Mouse (Mus musculus): ENCODE results near the gene Slc38a2. TPM values are rescaled to one million over a fixed set of nuclear protein-coding genes. Genes with fewer than 3 reads are reported as not detected.
A peak's percentile ranks its signal among the peaks of the same experiment; 100 is the strongest.

The Slc38a2 gene
- polyA plus RNA-seq, 1 experiment, result 136 TPM

DNA sequence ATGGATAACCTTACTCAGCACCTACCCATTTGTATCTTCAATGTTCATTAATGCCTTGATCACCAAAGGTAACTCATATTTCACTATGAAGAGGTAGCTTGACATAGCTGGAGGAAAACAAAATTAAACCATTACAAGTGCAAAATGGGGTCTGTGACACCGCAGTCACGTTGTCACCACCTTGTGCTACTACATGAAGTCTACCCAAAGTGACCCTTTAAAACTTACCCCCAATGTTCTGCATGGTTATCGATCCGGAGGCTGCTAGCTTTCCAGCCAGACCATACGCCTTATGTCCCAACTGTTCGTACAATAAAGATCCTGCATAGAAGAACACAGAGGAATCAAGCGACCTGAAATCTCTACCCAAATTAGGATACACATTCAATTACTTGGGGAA is 4.5 kb downstream of the Slc38a2 start:
- no peak for DNase-seq (ENCODE audit: low read depth)
- TF ChIP-seq POLR2A (IDR thresholded peaks at IDR 0.05; ENCODE audit: borderline replicate concordance, extremely low read depth, insufficient read depth, insufficient read length, poor library complexity, severe bottlenecking), result no peak
- TF ChIP-seq CTCF (IDR thresholded peaks at IDR 0.05; ENCODE audit: borderline replicate concordance, extremely low read depth, insufficient read depth, insufficient read length), result no peak

DNA sequence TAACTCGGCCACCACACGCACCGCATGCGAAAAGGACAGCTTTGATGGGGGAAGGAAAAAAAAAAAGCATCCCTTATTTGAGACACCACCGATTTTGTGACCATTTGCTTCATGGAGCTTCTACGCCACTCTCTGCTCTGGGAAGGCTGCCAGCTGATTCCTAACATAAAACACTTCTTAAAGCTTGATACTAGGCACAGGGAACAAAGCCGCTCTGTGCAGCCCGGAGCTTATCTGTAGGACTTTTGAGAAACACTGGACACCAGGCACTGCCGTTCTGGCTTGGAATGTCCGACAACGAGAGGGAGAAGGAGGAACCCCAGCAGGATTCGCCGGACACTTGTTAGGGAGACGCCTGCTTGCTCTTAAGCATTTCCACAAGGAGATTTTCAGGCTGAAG is 5.8 kb downstream of the Slc38a2 start:
- TF ChIP-seq CTCF (IDR thresholded peaks at IDR 0.05; ENCODE audit: borderline replicate concordance, extremely low read depth, insufficient read depth, insufficient read length) (no peak), POLR2A (IDR thresholded peaks at IDR 0.05; ENCODE audit: borderline replicate concordance, extremely low read depth, insufficient read depth, insufficient read length, poor library complexity, severe bottlenecking) (no peak)

GRCm38 (mm10) chr15:96692401-96692800 is 7.1 kb downstream of the Slc38a2 start:
- DNase-seq (ENCODE audit: low read depth), result no peak
- TF ChIP-seq CTCF (IDR thresholded peaks at IDR 0.05; ENCODE audit: borderline replicate concordance, extremely low read depth, insufficient read depth, insufficient read length) (no peak), POLR2A (IDR thresholded peaks at IDR 0.05; ENCODE audit: borderline replicate concordance, extremely low read depth, insufficient read depth, insufficient read length, poor library complexity, severe bottlenecking) (no peak)

More for the DNA sequence above, 5.8 kb downstream of the Slc38a2 start:
- peak; percentile 73 for DNase-seq (ENCODE audit: low read depth)

DNA sequence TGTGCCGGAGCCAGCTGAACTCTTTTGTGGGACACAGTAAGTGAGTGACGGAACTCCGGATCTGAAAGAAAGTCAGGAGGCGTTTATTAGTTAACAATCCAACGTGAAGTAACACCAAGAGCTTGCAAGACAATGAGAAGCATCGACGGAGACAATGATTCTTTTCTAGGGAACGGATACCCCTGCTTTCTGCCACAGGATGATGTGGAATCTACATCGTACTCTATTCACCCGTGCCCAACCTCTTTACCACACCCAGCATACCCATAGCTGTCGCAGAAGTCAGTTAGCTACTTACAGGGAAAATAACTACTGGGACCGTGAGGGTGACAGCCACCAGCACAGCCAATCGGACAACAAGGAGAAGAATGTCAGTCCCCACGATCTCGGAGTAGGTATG is 8.1 kb downstream of the Slc38a2 start:
- TF ChIP-seq POLR2A (IDR thresholded peaks at IDR 0.05; ENCODE audit: borderline replicate concordance, extremely low read depth, insufficient read depth, insufficient read length, poor library complexity, severe bottlenecking) (no peak), CTCF (IDR thresholded peaks at IDR 0.05; ENCODE audit: borderline replicate concordance, extremely low read depth, insufficient read depth, insufficient read length) (no peak)
- DNase-seq (ENCODE audit: low read depth), result no peak

DNA sequence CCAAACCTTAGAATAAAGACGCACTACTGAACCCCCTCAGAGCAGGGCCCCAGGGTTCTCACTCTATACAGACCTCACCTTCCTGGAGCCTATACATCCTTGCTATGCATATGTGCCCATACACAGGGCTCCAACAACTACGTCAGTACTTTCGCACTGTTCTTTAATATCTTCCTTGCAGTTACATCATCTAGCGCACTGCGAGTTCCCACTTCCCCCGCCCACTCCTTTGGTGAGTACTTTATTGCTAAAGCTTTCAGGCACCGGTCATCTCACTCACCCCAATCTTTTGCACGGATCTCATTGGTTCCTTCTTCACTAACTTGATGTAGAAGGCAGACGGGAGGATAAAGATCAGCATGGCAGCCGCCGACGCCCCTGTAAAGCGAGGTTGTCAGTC is 8.7 kb downstream of the Slc38a2 start:
- no peak for DNase-seq (ENCODE audit: low read depth)
- TF ChIP-seq CTCF (IDR thresholded peaks at IDR 0.05; ENCODE audit: borderline replicate concordance, extremely low read depth, insufficient read depth, insufficient read length) (no peak), POLR2A (IDR thresholded peaks at IDR 0.05; ENCODE audit: borderline replicate concordance, extremely low read depth, insufficient read depth, insufficient read length, poor library complexity, severe bottlenecking) (no peak)

DNA sequence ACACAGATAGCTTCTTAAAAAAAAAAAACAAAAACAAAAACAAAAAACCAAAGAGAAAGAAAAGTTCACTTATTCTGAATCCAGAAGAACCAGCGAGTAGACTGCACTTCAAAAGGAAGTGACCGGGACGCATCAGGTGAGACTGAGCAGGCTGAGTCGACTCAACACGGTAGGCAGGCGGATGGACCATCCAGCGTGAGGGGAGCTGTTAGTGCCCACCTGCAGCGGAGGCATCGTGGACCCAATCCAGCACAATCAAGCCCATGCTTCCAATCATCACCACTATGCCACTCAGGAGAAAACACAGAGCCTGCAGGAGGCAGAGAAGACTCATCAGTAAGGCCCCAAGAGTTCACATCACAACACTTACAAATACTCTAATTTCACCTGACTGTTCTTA is 9.6 kb downstream of the Slc38a2 start:
- DNase-seq (ENCODE audit: low read depth), result no peak
- TF ChIP-seq POLR2A (IDR thresholded peaks at IDR 0.05; ENCODE audit: borderline replicate concordance, extremely low read depth, insufficient read depth, insufficient read length, poor library complexity, severe bottlenecking) (no peak), CTCF (IDR thresholded peaks at IDR 0.05; ENCODE audit: borderline replicate concordance, extremely low read depth, insufficient read depth, insufficient read length) (no peak)

GRCm38 (mm10) chr15:96688784-96689318 is 10.7 kb downstream of the Slc38a2 start:
- no peak for DNase-seq (ENCODE audit: low read depth)
- TF ChIP-seq CTCF (IDR thresholded peaks at IDR 0.05; ENCODE audit: borderline replicate concordance, extremely low read depth, insufficient read depth, insufficient read length) (no peak), POLR2A (IDR thresholded peaks at IDR 0.05; ENCODE audit: borderline replicate concordance, extremely low read depth, insufficient read depth, insufficient read length, poor library complexity, severe bottlenecking) (no peak)

DNA sequence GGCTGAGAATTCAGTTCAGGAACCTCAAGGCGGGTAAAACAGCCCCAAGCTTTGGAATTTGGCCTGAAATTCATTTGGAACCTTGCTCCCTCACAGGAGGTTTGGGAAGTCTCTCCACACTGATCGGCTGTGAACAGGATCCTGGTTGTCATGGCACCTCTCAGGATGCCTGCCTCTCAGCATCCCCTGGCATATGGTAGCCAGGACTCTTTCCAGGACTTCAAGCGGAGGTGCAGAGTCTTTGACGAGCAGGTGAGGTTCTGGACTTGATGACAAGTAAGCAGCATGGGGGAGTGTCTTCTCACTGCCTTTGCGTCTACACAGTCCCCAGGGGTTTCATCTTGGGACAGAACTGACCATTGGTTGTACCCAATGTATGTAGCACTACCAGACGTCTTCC is 11.5 kb downstream of the Slc38a2 start:
- DNase-seq (ENCODE audit: low read depth), result no peak
- TF ChIP-seq CTCF (IDR thresholded peaks at IDR 0.05; ENCODE audit: borderline replicate concordance, extremely low read depth, insufficient read depth, insufficient read length), result no peak
- no peak for TF ChIP-seq POLR2A (IDR thresholded peaks at IDR 0.05; ENCODE audit: borderline replicate concordance, extremely low read depth, insufficient read depth, insufficient read length, poor library complexity, severe bottlenecking)

DNA sequence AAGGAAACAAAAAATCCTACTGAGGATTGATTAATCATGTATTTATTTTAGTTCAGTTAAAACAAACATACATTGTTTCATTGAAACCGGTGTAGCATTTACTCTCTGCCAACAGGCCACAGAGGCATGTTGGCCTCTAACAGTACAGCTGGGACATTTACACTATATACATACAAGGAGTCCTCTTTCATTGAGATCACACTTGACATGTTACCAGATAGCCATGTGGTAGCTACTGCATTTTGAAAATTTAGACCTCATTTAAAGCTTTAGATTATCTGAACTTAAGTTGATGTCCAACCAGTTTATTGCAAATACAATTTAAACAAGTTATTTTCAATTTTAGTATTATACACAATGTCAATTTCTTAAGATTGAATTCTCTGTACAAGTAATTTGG is 12.2 kb downstream of the Slc38a2 start:
- TF ChIP-seq CTCF (IDR thresholded peaks at IDR 0.05; ENCODE audit: borderline replicate concordance, extremely low read depth, insufficient read depth, insufficient read length), result no peak
- TF ChIP-seq POLR2A (IDR thresholded peaks at IDR 0.05; ENCODE audit: borderline replicate concordance, extremely low read depth, insufficient read depth, insufficient read length, poor library complexity, severe bottlenecking), result no peak
- no peak for DNase-seq (ENCODE audit: low read depth)

DNA sequence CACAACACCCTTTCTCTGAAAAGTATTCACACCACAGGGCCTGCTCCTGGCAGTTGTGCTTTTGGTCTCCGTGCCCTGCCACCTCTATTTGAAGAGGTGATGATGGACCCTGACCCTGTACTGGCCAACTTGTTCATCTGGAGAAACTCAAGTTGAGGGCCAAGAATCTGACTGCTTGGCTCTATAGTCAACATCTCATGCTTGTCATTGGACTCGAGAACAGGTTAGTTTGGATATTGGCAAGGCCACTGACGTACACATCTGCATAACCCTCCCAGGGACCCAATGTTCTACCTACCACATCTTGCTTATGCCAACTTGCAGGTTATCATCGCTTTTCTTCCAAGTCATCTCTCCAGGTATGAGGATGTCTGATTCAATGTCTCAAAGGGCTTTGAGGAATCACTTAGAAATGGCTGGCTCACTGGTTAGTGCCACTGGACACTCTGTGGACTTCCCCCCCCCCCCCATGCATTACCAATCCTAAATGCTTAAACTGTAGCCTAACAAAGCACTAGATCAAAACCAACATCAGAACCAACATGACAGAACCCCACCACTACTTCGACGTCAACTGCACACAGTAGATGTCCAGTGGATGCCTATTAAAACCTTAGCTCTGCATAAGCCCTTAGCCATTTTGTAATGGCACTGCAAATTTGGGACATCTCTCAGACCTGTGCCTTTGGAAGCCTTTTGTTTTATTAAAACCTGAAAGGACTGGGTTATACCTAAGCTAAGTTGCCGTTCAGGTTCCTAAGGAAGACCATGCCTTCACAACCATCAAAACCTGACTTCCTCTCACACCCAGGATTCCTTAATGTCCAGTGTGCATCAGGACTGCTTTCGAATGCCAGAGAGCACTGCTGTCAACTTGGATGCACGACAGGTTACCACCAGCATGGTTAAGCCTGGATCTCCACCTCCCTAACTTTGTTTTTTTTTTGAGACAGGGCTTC is 13.1 kb downstream of the Slc38a2 start:
- TF ChIP-seq CTCF (IDR thresholded peaks at IDR 0.05; ENCODE audit: borderline replicate concordance, extremely low read depth, insufficient read depth, insufficient read length) (no peak), POLR2A (IDR thresholded peaks at IDR 0.05; ENCODE audit: borderline replicate concordance, extremely low read depth, insufficient read depth, insufficient read length, poor library complexity, severe bottlenecking) (no peak)
- DNase-seq (ENCODE audit: low read depth), result no peak

DNA sequence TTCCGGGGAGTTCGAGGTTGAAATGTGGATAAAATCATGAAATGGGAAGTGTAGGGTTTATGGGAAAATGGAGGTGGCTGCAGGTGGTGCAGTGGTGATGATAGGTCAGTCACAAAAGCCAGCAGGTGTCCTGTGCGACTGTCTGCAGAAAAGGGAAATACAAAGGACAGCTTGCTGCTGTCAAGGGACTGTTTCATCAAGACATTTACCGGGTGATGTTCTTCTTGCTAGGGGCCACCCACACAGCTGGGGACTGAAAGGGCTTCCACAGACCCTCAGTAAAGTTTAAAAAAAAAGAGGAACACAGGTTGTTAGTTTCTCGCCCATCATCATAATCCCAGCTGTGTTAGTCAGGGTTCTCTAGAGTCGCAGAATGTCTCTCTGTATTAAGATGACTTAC is 14.3 kb downstream of the Slc38a2 start:
- no peak for TF ChIP-seq POLR2A (IDR thresholded peaks at IDR 0.05; ENCODE audit: borderline replicate concordance, extremely low read depth, insufficient read depth, insufficient read length, poor library complexity, severe bottlenecking)
- TF ChIP-seq CTCF (IDR thresholded peaks at IDR 0.05; ENCODE audit: borderline replicate concordance, extremely low read depth, insufficient read depth, insufficient read length), result no peak

More for the DNA sequence above, 14.3 kb downstream of the Slc38a2 start:
- DNase-seq (ENCODE audit: low read depth), result no peak

Measured in brain, embryonic 14.5 days (tissue).